Mouse (Mus musculus) heart, embryonic 14.5 days (tissue): ENCODE data around the gene Odf3b. TPM values are rescaled to one million over a fixed set of nuclear protein-coding genes. Genes with fewer than 3 reads are reported as not detected.

Source experiments
- ATAC-seq: fragments of 200-750 bp; cut with Nextera tagmentation; 2 replicates; pipeline ENCODE4 v1.8.0; 2017; ENCODE audit warnings: low read depth, moderate TSS enrichment; ENCODE audit not compliant: insufficient number of reproducible peaks, insufficient read depth, low FRiP score
- H3K27ac ChIP-seq, 2 experiments: fragments of 200-500 bp in 1 of 2; fragments of 300-500 bp in 1 of 2; sonication (generic) in 1 of 2; replicated peaks in 1 of 2; 2 replicates each; pipeline ENCODE4 v1.5.1; 2012 to 2014; ENCODE audit warnings: low read depth in 2 of 2, low read length in 2 of 2, control low read depth in 1 of 2, mild to moderate bottlenecking in 1 of 2, mixed read lengths in 1 of 2; ENCODE audit not compliant: control insufficient read depth in 1 of 2, insufficient read depth in 1 of 2
- H3K27me3 ChIP-seq: fragments of 300-500 bp; sonication (generic); 2 replicates; pipeline ENCODE4 v1.6.1; 2014; ENCODE audit warnings: mild to moderate bottlenecking, low read length, control low read depth; ENCODE audit not compliant: control insufficient read depth, insufficient read depth
- H3K36me3 ChIP-seq: fragments of 300-500 bp; sonication (generic); 2 replicates; pipeline ENCODE4 v1.6.1; 2014; ENCODE audit warnings: mild to moderate bottlenecking, control low read depth, low read length, mixed read lengths; ENCODE audit not compliant: control insufficient read depth, insufficient read depth
- H3K4me1 ChIP-seq, 2 experiments: fragments of 200-500 bp in 1 of 2; fragments of 300-500 bp in 1 of 2; sonication (generic) in 1 of 2; 2 replicates each; pipeline ENCODE4 v1.6.1; 2012 to 2014; ENCODE audit warnings: low read length in 2 of 2, control low read depth in 1 of 2, mixed read lengths in 1 of 2; ENCODE audit not compliant: control insufficient read depth in 2 of 2, insufficient read depth in 2 of 2
- H3K4me2 ChIP-seq: fragments of 300-500 bp; sonication (generic); 2 replicates; pipeline ENCODE4 v1.6.1; 2014; ENCODE audit warnings: mild to moderate bottlenecking, low read length
- H3K4me3 ChIP-seq, 2 experiments: fragments of 200-500 bp in 1 of 2; fragments of 300-500 bp in 1 of 2; sonication (generic) in 1 of 2; 2 replicates each; pipeline ENCODE4 v1.5.1; 2012 to 2014; ENCODE audit warnings: low read length in 2 of 2, mild to moderate bottlenecking in 2 of 2, control low read depth in 1 of 2, low read depth in 1 of 2, moderate library complexity in 1 of 2; ENCODE audit not compliant: control insufficient read depth in 1 of 2, insufficient read depth in 1 of 2
- H3K9ac ChIP-seq: fragments of 300-500 bp; sonication (generic); 2 replicates; pipeline ENCODE4 v1.6.1; 2014; ENCODE audit warnings: mild to moderate bottlenecking, low read length
- H3K9me3 ChIP-seq: fragments of 300-500 bp; sonication (generic); 2 replicates; pipeline ENCODE4 v1.6.1; 2016; ENCODE audit warnings: low read length, control low read depth; ENCODE audit not compliant: control insufficient read depth
- WGBS: fragments of 180-500 bp; shearing (Covaris S2); extraction: QIAGEN DNeasy Blood & Tissue Kit; methylation state at CpG from one replicate; pipeline ENCODE4 v1.1.7; 2014; 5-methylcytosine and 5-hydroxymethylcytosine counted together
- polyA plus RNA-seq: library from polyadenylated mRNA; unstranded; fragments of >200 nt; fragmentation: Nextera tagmentation; extraction: Ambion mirVana; gene quantifications from 2 replicates; pipeline ENCODE4 v1.2.1, GENCODE M21; 2014

The Odf3b gene
- polyA plus RNA-seq, 1 experiment from 2014 or later: 0.76 TPM

GRCm38 (mm10) chr15:89387127-89387526 is 8.0 kb upstream of the Odf3b start:
- WGBS: 33% methylated on average over 12 of the region's 12 CpGs
- no peak for ATAC-seq
- no peak overlapping the region for H3K27ac ChIP-seq
- no peaks in the 10 kb centered on the region for H3K4me1 ChIP-seq
- H3K4me3 ChIP-seq: no peak overlapping the region
- H3K27me3 ChIP-seq: peaks cover 10% of the 10 kb centered on the region
- H3K9ac ChIP-seq: no peak overlapping the region
- H3K4me2 ChIP-seq: no peak overlapping the region
- H3K36me3 ChIP-seq: no peaks in the 10 kb centered on the region
- no peaks in the 10 kb centered on the region for H3K9me3 ChIP-seq

GRCm38 (mm10) chr15:89384617-89385016 is 5.5 kb upstream of the Odf3b start, which contains the start of gene Klhdc7b:
Gene Klhdc7b (plus strand): TSS chr15:89384917.
- Histone ChIP-seq H3K9ac (no peak within 1 kb of the TSS), H3K36me3 (no peaks in the 10 kb centered on the region), H3K9me3 (no peaks in the 10 kb centered on the region), H3K4me1 (peaks cover under 1% of the 10 kb centered on the region in 2 experiments), H3K4me3 (no peak within 1 kb of the TSS), H3K27me3 (peaks cover 24% of the 10 kb centered on the region), H3K4me2 (no peak within 1 kb of the TSS), H3K27ac (no peak within 1 kb of the TSS)
- ATAC-seq: no peak
- 72% methylated on average over 7 of the region's 7 CpGs for WGBS

GRCm38 (mm10) chr15:89379429-89379828 is 347 bp upstream of the Odf3b start:
- Histone ChIP-seq H3K27ac (no peak overlapping the region), H3K36me3 (no peaks in the 10 kb centered on the region), H3K4me3 (peak overlapping the region; percentile 45 to 49), H3K27me3 (peaks cover 57% of the 10 kb centered on the region), H3K9me3 (no peaks in the 10 kb centered on the region), H3K4me1 (peaks cover 13 to 21% of the 10 kb centered on the region in 2 experiments), H3K4me2 (peak overlapping the region; percentile 91), H3K9ac (peak overlapping the region; percentile 65)
- 12% methylated on average over 10 of the region's 10 CpGs for WGBS
- ATAC-seq: no peak

- Histone ChIP-seq H3K4me1 (peaks cover 18 to 25% of the 10 kb centered on the region in 2 experiments), H3K36me3 (no peaks in the 10 kb centered on the region), H3K9me3 (no peaks in the 10 kb centered on the region), H3K27ac (no peak overlapping the region), H3K4me3 (peak overlapping the region; percentile 45 to 49), H3K4me2 (peak overlapping the region; percentile 91), H3K9ac (peak overlapping the region; percentile 65), H3K27me3 (peaks cover 57% of the 10 kb centered on the region)
- WGBS: 14% methylated on average over 46 of the region's 46 CpGs
- no peak for ATAC-seq
Observed at GRCm38 (mm10) chr15:89377938-89378828, 899 bp downstream of the Odf3b start.

DNA sequence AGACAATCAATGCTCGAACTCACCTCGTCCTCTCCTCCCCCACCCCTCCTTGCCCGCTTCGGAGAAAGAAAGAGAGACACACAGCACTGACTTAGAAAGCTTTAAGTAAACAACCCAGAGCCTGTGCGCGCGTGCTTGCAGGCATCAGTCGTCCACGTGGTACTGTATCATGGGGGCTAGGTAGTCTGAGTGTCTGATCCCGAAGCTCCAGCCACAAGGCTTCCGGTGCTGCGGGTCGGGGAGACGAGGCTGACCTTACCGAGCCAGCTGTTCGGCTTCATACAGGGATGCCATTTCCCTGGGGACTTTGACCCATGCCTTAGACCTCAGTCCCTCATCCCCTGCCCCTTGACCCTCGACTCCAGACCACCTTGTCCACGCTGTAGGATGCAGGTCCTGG is 1.7 kb downstream of the Odf3b start:
- Histone ChIP-seq H3K27ac (no peak overlapping the region), H3K4me3 (peak overlapping the region in 1 of 2 experiments; percentile 14; a peak in 1 of 4 replicates), H3K9me3 (no peaks in the 10 kb centered on the region), H3K4me2 (peak overlapping the region; percentile 31), H3K9ac (no peak overlapping the region), H3K27me3 (peaks cover 52% of the 10 kb centered on the region), H3K36me3 (peaks cover 5% of the 10 kb centered on the region), H3K4me1 (peaks cover 25 to 26% of the 10 kb centered on the region in 2 experiments)
- WGBS: 3% methylated on average over 18 of the region's 18 CpGs
- ATAC-seq: no peak

DNA sequence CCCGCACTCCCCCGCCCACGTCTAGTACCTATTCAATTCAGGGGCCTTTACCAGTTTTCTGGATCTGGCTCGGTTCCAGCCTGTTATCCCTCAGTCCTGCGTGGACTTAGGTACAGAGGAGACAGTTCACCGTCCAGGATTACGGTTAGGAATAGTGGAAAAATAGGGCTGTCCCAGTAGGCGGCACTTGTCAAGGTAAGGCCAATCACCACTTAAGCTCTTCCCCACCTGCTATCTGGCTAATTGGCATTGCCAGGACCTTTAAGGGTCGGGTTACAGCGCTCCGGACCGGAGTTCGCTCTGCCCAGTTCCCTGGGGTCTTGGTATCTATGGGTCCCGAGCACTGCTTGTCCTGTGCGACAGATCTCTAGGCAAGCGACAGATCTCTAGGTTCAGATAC is 2.1 kb downstream of the Odf3b start, which contains the start of gene Tymp:
TSS of gene Tymp (minus strand) at position 83 of the 400 bp plus-strand sequence.
- no peak within 1 kb of the TSS for H3K27ac ChIP-seq
- no peak for ATAC-seq
- no peaks in the 10 kb centered on the region for H3K9me3 ChIP-seq
- H3K27me3 ChIP-seq: peaks cover 51% of the 10 kb centered on the region
- WGBS: 29% methylated on average over 16 of the region's 16 CpGs
- H3K4me2 ChIP-seq: peak within 1 kb of the TSS; percentile 91
- no peak within 1 kb of the TSS for H3K9ac ChIP-seq
- H3K4me3 ChIP-seq: peak within 1 kb of the TSS in 1 of 2 experiments; percentile 14; a peak in 1 of 4 replicates
- peaks cover 25 to 27% of the 10 kb centered on the region in 2 experiments for H3K4me1 ChIP-seq
- peaks cover 9% of the 10 kb centered on the region for H3K36me3 ChIP-seq

DNA sequence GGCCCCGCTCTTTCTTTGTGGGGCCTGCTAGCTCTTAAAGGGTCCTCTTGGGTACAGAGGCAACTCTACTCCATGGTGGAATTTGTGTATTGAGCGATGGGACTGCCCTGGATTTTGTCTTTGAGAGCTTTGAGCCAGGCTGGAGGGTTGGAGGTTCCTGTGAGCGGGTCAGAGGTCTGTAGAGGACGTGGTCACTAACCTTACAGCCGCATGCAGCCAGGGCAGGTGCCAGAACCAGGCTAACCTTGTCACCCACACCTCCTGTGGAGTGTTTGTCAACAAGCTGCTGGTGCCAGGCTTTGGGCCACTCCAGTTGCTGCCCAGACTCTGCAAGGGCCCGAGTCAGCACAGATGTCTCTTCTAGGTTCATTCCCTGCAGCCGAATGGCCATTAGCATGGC is 3.0 kb downstream of the Odf3b start:
- H3K27me3 ChIP-seq: peaks cover 47% of the 10 kb centered on the region

More for the DNA sequence above, 3.0 kb downstream of the Odf3b start:
- Histone ChIP-seq H3K4me3 (no peak overlapping the region), H3K27ac (no peak overlapping the region), H3K9me3 (no peaks in the 10 kb centered on the region), H3K4me1 (peaks cover 25 to 27% of the 10 kb centered on the region in 2 experiments), H3K36me3 (peaks cover 18% of the 10 kb centered on the region), H3K4me2 (no peak overlapping the region), H3K9ac (no peak overlapping the region)
- 73% methylated on average over 7 of the region's 7 CpGs for WGBS
- no peak for ATAC-seq
